Mouse (Mus musculus) left cerebral cortex, postnatal 14 days (tissue): Measurements from ENCODE around the gene Cyb5d1. TPM values are rescaled to one million over a fixed set of nuclear protein-coding genes. Genes with fewer than 3 reads are reported as not detected.

Experiments used
- DNase-seq, 2 experiments: peaks; one replicate each; pipeline ENCODE4 v3.0.0; 2021 to 2022; ENCODE audit warnings: low spot score in 2 of 2, mixed read lengths in 1 of 2
- intact Hi-C: fragments of 180-260 bp; cut with DNase I; formaldehyde crosslinking; loops from one replicate; pipeline ENCODE4 v1.15.1; 2025
- total RNA-seq, 2 experiments: library from RNA; stranded (reverse); gene quantifications; 2 replicates each; pipeline ENCODE4 v1.2.3; 2021

Gene Cyb5d1
- total RNA-seq, 2 experiments from 2014 or later: 36.8 to 42.0 TPM

DNA sequence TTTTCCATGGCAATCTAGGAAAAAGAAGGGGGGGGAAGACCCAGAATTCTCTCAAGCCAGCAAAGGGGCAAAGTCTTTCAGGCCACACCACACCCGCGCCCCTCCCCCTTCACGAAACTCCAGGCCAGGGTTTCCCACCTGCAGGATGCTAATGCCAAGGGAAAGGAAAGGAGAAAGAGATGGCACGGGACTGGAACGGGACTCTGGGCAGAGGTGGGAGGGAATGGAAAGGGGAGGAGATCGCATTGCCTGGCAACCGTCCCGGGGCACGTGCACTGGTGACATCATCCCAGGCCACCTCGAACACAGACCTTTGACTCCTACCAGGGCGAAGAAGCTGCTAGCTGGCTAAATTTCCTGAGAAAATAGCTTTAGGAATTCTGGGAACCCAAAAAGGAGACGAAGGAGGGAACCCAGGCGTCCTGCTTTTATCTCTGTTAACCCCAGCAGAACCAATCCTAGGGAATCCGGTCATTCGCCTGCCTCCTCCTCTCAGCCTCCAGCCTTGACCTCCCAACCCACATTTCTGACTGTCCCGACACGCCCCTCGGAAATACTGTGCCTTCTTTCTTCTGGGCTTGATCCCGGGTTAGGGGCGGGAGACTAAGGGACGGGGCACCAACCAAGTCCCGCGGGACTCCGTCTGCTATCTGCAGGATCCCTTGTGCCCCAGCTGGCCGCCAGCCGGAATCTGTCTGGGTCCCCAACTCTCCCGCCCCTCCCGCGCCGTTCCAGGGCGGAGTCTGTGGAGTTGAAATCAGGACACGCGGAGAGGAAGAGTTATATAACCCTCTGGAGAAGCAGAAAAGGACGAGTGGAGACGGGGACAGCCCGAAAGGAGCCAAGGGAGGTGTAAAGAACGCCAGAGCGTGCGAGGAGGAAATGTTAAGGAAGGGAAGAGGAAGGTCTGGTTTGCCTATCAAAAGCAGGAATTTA lies 22.3 kb upstream of the Cyb5d1 start:
- intact Hi-C loops: loop anchor here (5.0 kb wide), 1 partner anchor 320 kb away; the partner anchor contains the start of gene Per1

GRCm38 (mm10) chr11:69416921-69417448 lies 21.6 kb upstream of the Cyb5d1 start:
- DNase-seq: no peak
- intact Hi-C loops: loop anchor here (5.0 kb wide), 1 partner anchor 320 kb away; the partner anchor contains the start of gene Per1

More for the DNA sequence above, 22.3 kb upstream of the Cyb5d1 start:
- DNase-seq: peak; percentile 92 to 97

DNA sequence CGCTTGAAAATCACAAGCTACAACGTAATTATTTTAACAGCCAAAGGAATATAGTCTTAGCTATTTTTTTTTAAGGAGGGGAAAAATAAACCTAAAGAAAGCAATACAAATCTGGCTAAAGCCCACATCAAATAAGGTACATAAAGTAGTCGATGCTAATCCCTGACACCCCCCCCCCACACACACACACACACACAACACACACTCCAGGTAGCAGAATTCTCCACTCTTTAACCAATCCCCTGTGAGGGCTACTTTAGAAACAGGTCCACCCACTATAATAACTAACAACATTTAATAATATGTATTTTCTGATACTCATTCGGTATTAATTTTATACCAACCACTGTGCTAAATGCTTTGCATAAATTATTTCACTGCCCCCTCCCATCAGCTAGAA lies 21.1 kb upstream of the Cyb5d1 start:
- intact Hi-C loops: loop anchor here (5.0 kb wide), 1 partner anchor 319 kb away; the partner anchor contains the start of gene Per1
- no peak for DNase-seq

DNA sequence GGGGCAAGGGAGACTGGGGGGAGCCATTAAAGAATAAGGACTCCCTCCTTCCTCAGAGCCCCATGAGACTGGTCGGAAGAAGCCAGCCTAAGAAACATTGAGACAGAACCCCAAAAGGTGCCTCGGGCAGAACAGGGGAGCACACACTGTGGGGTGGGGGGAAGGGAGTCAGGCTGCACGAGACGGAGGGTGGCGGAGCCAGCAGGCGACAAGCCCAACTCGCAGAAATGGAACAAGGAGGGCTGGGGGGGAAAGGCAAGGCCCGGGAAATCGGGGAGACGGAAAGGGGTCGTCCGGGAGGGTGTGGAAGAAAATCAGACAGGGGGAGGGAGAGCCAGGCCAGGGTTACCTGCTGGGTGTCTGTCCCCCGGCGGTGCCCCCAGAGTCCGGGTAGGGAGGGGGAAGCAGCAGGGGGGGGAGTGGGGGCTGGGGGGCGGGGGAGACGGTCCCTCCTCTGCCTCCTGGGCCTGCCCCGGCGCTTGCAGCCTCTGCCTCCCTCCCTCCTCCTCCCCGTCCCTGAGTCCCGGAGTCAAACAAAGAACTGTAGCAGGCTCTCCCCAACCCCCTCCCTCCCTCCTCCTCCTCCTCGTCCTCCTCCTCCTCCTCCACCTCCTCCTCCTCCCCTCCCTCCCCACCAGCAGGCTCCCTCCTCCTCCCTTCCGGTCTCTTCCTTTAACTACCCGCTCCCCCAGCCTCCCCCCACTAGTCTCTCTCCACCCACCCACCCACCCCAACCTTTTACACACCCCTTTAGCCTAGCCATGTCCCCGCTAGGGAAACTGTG lies 20.4 kb upstream of the Cyb5d1 start:
- peak in 1 of 2 experiments; percentile 66 for DNase-seq
- intact Hi-C loops: loop anchor here (5.0 kb wide), 1 partner anchor 319 kb away; the partner anchor contains the start of gene Per1

DNA sequence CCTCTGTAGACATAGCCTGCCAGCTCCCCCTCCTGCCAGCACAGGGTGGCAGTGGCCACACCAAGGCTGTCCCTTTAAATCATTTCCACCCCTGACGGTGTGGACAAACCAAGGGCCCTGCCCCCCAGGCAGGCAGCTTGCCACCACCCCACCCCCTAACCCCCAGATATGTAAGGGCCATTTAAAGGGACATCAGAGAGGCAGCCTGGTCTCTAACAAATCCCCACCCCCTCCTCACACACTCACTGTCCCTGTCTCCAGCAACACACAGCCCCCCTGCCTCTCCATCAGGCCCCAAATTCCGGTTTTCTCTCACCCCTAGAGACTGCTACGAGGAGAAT lies 19.9 kb upstream of the Cyb5d1 start:
- DNase-seq: peak in 1 of 2 experiments; percentile 74
- intact Hi-C loops: loop anchor here (5.0 kb wide), 1 partner anchor 318 kb away; the partner anchor contains the start of gene Per1

GRCm38 (mm10) chr11:69414421-69415326 lies 19.2 kb upstream of the Cyb5d1 start:
- intact Hi-C loops: loop anchor here (5.0 kb wide), 1 partner anchor 317 kb away; the partner anchor contains the start of gene Per1
- no peak for DNase-seq

GRCm38 (mm10) chr11:69413221-69414181 lies 18.1 kb upstream of the Cyb5d1 start, which contains the start of gene Kdm6b:
TSS of gene Kdm6b (minus strand) at chr11:69413675.
- DNase-seq: peak; percentile 71 to 91
- intact Hi-C loops: no loop called here

GRCm38 (mm10) chr11:69412548-69412947 lies 17.1 kb upstream of the Cyb5d1 start:
- intact Hi-C loops: no loop called here
- DNase-seq: no peak

DNA sequence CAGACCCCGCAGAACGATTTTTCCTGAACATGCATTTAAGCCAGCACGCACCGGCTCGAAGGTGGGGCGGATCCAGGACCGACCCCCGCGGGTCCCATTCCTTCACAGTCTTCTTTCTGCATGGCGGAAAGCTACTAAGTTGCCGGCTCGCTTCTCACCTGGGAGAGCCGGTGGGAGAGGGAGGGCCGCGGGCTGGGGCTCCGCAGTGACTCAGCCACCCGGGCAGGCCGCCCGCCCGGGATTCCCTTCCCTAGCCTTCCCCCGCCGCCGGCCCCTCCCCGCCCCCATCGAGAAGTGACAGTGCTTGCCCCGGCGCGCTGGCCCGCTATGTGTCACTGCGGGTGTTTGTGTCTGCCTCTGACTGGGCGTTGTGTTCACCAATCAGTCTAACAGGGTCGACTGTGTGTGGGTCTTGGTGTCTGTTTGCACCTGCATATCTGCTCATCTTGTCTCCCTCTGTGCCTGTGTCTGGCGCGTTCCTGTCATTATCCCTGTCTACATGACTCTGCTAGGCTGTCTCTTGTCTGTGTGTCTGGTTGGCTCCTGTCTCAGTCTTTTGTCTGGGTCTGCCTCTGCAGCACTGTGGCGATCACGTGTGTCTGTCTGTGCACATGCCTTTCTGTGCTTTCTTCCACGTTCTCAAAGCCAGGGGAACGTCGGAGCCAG lies 16.2 kb upstream of the Cyb5d1 start:
- intact Hi-C loops: no loop called here
- DNase-seq: peak; percentile 59 to 80

- peak; percentile 95 to 97 for DNase-seq
- intact Hi-C loops: no loop called here
Observed at GRCm38 (mm10) chr11:69411073-69411535, 15.7 kb upstream of the Cyb5d1 start.

- peak in 1 of 2 experiments; percentile 80 for DNase-seq
- intact Hi-C loops: no loop called here
Observed at GRCm38 (mm10) chr11:69410310-69411072, 15.1 kb upstream of the Cyb5d1 start.

GRCm38 (mm10) chr11:69410045-69410309 lies 14.5 kb upstream of the Cyb5d1 start:
- no peak for DNase-seq
- intact Hi-C loops: no loop called here

- intact Hi-C loops: no loop called here
Observed at GRCm38 (mm10) chr11:69409378-69410044, 14.1 kb upstream of the Cyb5d1 start.

DNA sequence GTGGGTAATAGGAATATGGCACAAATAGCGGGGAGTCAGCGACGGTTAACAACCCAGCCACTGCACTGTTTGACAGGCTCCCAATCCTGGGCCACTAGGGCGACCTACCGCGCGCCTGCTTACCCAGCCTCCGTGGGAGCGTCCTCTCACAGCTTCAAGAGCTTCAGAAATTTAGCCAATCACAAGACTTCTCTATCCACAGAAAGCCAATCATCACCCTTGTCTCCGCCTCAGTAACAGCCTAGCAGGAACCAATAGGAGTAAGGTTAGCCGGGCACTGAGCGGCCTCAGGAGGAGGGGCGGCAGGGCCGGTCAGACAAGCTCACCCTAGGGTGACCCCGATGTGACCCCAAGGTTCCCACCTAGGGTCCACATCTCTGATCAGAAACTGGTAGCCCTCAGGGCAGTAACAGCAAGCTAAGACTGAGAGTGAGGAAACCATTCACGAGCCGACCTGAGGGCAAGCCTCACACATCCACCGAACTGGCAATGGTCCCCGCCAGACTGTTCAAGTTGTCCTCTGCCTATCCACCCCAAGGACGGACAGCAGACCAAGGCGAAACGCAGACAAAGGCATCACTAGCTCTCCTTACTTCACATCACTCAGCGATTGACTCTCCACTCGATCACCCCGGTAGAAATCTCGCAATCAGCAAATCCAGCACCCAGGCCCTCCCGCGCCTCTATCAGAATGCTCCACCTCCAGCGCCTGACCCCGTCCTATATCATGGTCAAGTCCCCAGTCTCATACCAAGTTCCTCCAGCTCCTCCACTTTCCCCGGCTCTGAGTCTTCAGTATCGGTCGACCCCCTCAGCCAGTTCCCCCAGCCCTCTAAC lies 13.3 kb upstream of the Cyb5d1 start:
- intact Hi-C loops: no loop called here
- peak; percentile 84 to 95 for DNase-seq

More at GRCm38 (mm10) chr11:69409378-69410044, 14.1 kb upstream of the Cyb5d1 start:
- DNase-seq: peak; percentile 78 to 86

- intact Hi-C loops: no loop called here
- no peak for DNase-seq
Observed at GRCm38 (mm10) chr11:69407724-69408004, 12.2 kb upstream of the Cyb5d1 start.
